Mouse (Mus musculus) liver, postnatal 0 days (tissue): ENCODE data around the gene Vegfa.

Experiments
- CTCF ChIP-seq: sonication (generic); IDR thresholded peaks from 2 replicates; pipeline ENCODE4 v1.5.1; 2016; ENCODE audit warnings: antibody characterized with exemption, low read depth
- EP300 ChIP-seq: IDR thresholded peaks from 2 replicates; pipeline ENCODE4 v1.6.1; 2016; ENCODE audit warnings: antibody characterized with exemption, low read depth, mild to moderate bottlenecking

DNA sequence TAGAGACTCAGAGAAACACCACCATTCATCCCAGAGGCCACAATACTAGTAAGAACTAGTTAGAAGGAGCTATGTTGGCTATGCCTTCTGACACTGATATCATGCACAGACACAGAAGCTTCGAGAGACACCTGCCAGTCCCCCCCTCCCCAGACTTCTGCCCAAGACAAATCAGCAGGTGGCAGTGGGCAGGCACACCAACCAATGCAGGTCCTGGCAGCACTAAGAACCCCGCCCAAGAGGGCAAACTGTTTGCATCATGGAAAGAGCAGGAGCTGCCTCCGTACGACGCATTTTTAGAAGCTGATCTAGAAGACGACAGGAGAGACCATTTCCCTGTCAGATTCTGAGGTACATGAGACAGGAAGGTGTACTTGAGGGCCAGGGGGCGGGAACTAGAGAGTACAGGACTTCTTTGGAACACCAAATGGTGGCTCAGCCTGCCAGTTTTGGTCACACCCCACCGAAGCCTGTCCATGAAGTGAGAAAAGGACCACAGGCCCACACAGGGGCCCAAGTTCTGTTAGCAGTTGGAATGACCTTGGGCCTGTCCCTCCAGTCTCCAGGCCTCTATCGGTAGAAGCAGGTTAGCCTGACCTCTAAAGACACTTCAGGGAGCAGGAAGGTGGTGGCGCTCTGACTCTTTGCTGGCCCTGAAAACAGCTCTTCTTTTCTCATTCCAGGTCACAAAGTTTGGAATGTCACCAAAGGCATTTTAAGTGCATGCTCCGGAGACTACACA lies 6.1 kb downstream of the Vegfa start:
- TF ChIP-seq CTCF (no peak), EP300 (no peak)
